Mouse (Mus musculus) forebrain, postnatal 0 days (tissue): ENCODE data around the gene Htr5a. TPM values are rescaled to one million over a fixed set of nuclear protein-coding genes. Genes with fewer than 3 reads are reported as not detected.

Source experiments
- ATAC-seq: fragments of 200-750 bp; cut with Nextera tagmentation; 2 replicates; pipeline ENCODE4 v1.8.0; 2017; ENCODE audit warnings: mild to moderate bottlenecking, moderate library complexity
- DNase-seq: peaks from one replicate; pipeline ENCODE4 v3.0.0-alpha.2; 2015
- H3K27ac ChIP-seq: fragments of 300-500 bp; sonication (generic); 2 replicates; pipeline ENCODE4 v1.5.1; 2014; ENCODE audit warnings: low read depth, mild to moderate bottlenecking, antibody characterized with exemption, low read length, moderate library complexity, mixed read lengths
- H3K27me3 ChIP-seq: fragments of 300-500 bp; sonication (generic); 2 replicates; pipeline ENCODE4 v1.6.1; 2014; ENCODE audit warnings: mild to moderate bottlenecking, low read length, mixed read lengths; ENCODE audit not compliant: insufficient read depth
- H3K36me3 ChIP-seq: fragments of 300-500 bp; sonication (generic); 2 replicates; pipeline ENCODE4 v1.6.1; 2014; ENCODE audit warnings: mild to moderate bottlenecking, moderate library complexity; ENCODE audit not compliant: insufficient read depth
- H3K4me1 ChIP-seq: fragments of 300-500 bp; sonication (generic); 2 replicates; pipeline ENCODE4 v1.6.1; 2014; ENCODE audit warnings: antibody characterized with exemption; ENCODE audit not compliant: insufficient read depth
- H3K4me2 ChIP-seq: fragments of 300-500 bp; sonication (generic); 2 replicates; pipeline ENCODE4 v1.6.1; 2014; ENCODE audit warnings: low read depth, mild to moderate bottlenecking, moderate library complexity
- H3K4me3 ChIP-seq: fragments of 300-500 bp; sonication (generic); 2 replicates; pipeline ENCODE4 v1.5.1; 2014; ENCODE audit warnings: low read depth, low read length, mixed read lengths
- H3K9ac ChIP-seq: fragments of 300-500 bp; sonication (generic); 2 replicates; pipeline ENCODE4 v1.6.1; 2014; ENCODE audit warnings: mild to moderate bottlenecking
- H3K9me3 ChIP-seq: fragments of 300-500 bp; sonication (generic); 2 replicates; pipeline ENCODE4 v1.6.1; 2016; ENCODE audit warnings: low read length
- CTCF ChIP-seq: sonication (generic); IDR thresholded peaks from 2 replicates; pipeline ENCODE4 v1.5.1; 2016; ENCODE audit warnings: antibody characterized with exemption, control low read depth, low read depth
- WGBS: fragments of 180-500 bp; shearing (Covaris S2); extraction: QIAGEN DNeasy Blood & Tissue Kit; methylation state at CpG from one replicate; pipeline ENCODE4 v1.1.7; 2014; 5-methylcytosine and 5-hydroxymethylcytosine counted together
- polyA plus RNA-seq: library from polyadenylated mRNA; unstranded; fragments of >200 nt; fragmentation: Nextera tagmentation; extraction: Ambion mirVana; gene quantifications from 2 replicates; pipeline ENCODE4 v1.2.1, GENCODE M21; 2015
- total RNA-seq: library from RNA; depleted of rRNA; stranded (reverse); fragments of >200 nt; gene quantifications from 2 replicates; pipeline ENCODE4 v1.2.3, GENCODE M21; 2014

Htr5a gene
- total and polyA plus RNA-seq, 2 experiments from 2014 or later: 1.2 to 7.6 TPM

GRCm38 (mm10) chr5:27873240-27874082 is 31.5 kb downstream of the Htr5a start:
- DNase-seq: peak; percentile 54
- no peak overlapping the region for H3K27ac ChIP-seq
- H3K36me3 ChIP-seq: no peaks in the 10 kb centered on the region
- H3K27me3 ChIP-seq: no peaks in the 10 kb centered on the region
- no peaks in the 10 kb centered on the region for H3K9me3 ChIP-seq
- peak; percentile 89 for ATAC-seq
- H3K9ac ChIP-seq: no peak overlapping the region
- H3K4me1 ChIP-seq: no peaks in the 10 kb centered on the region
- H3K4me3 ChIP-seq: no peak overlapping the region
- no peak for TF ChIP-seq CTCF
- WGBS: 31% methylated on average over 8 of the region's 8 CpGs
- no peak overlapping the region for H3K4me2 ChIP-seq

GRCm38 (mm10) chr5:27874211-27874610 is 32.3 kb downstream of the Htr5a start:
- Histone ChIP-seq H3K9me3 (no peaks in the 10 kb centered on the region), H3K4me1 (no peaks in the 10 kb centered on the region), H3K4me2 (no peak overlapping the region), H3K9ac (no peak overlapping the region), H3K27ac (no peak overlapping the region), H3K27me3 (no peaks in the 10 kb centered on the region), H3K36me3 (no peaks in the 10 kb centered on the region), H3K4me3 (no peak overlapping the region)
- WGBS: 78% methylated on average over 5 of the region's 5 CpGs
- ATAC-seq: peak; percentile 62
- peak; percentile 2 for DNase-seq
- no peak for TF ChIP-seq CTCF

- peak; percentile 6 for DNase-seq
- Histone ChIP-seq H3K4me3 (no peak overlapping the region), H3K27ac (no peak overlapping the region), H3K9me3 (no peaks in the 10 kb centered on the region), H3K4me1 (no peaks in the 10 kb centered on the region), H3K27me3 (no peaks in the 10 kb centered on the region), H3K4me2 (no peak overlapping the region), H3K36me3 (no peaks in the 10 kb centered on the region), H3K9ac (no peak overlapping the region)
- no peak for TF ChIP-seq CTCF
- WGBS: 53% methylated on average over 4 of the region's 4 CpGs
- ATAC-seq: no peak
These were observed 33.6 kb downstream of the Htr5a start for GRCm38 (mm10) chr5:27875341-27876105.

GRCm38 (mm10) chr5:27878356-27878755 is 36.4 kb downstream of the Htr5a start:
- 82% methylated on average over 5 of the region's 5 CpGs for WGBS
- Histone ChIP-seq H3K4me3 (no peak overlapping the region), H3K27me3 (no peaks in the 10 kb centered on the region), H3K4me2 (no peak overlapping the region), H3K36me3 (no peaks in the 10 kb centered on the region), H3K9ac (no peak overlapping the region), H3K27ac (no peak overlapping the region), H3K9me3 (no peaks in the 10 kb centered on the region), H3K4me1 (no peaks in the 10 kb centered on the region)
- ATAC-seq (no peak), DNase-seq (no peak)
- no peak for TF ChIP-seq CTCF

GRCm38 (mm10) chr5:27879726-27880125 is 37.8 kb downstream of the Htr5a start:
- Histone ChIP-seq H3K9me3 (no peaks in the 10 kb centered on the region), H3K27me3 (no peaks in the 10 kb centered on the region), H3K4me2 (no peak overlapping the region), H3K4me3 (no peak overlapping the region), H3K27ac (no peak overlapping the region), H3K36me3 (no peaks in the 10 kb centered on the region), H3K9ac (no peak overlapping the region), H3K4me1 (no peaks in the 10 kb centered on the region)
- no peak for TF ChIP-seq CTCF
- DNase-seq (no peak), ATAC-seq (no peak)
- 87% methylated on average over 3 of the region's 3 CpGs for WGBS

GRCm38 (mm10) chr5:27880329-27881036 is 38.5 kb downstream of the Htr5a start:
- Histone ChIP-seq H3K9me3 (no peaks in the 10 kb centered on the region), H3K36me3 (no peaks in the 10 kb centered on the region), H3K27me3 (no peaks in the 10 kb centered on the region), H3K4me2 (no peak overlapping the region), H3K4me3 (no peak overlapping the region), H3K27ac (no peak overlapping the region), H3K4me1 (no peaks in the 10 kb centered on the region), H3K9ac (no peak overlapping the region)
- no peak for TF ChIP-seq CTCF
- ATAC-seq (no peak), DNase-seq (no peak)
- 64% methylated on average over 3 of the region's 3 CpGs for WGBS

GRCm38 (mm10) chr5:27881261-27881660 is 39.3 kb downstream of the Htr5a start:
- H3K9ac ChIP-seq: no peak overlapping the region
- no peaks in the 10 kb centered on the region for H3K36me3 ChIP-seq
- no peak overlapping the region for H3K4me3 ChIP-seq
- ATAC-seq (no peak), DNase-seq (no peak)
- TF ChIP-seq CTCF: no peak
- no peak overlapping the region for H3K4me2 ChIP-seq
- no peak overlapping the region for H3K27ac ChIP-seq
- no peaks in the 10 kb centered on the region for H3K27me3 ChIP-seq
- H3K4me1 ChIP-seq: no peaks in the 10 kb centered on the region
- no peaks in the 10 kb centered on the region for H3K9me3 ChIP-seq
- WGBS: 74% methylated on average over 2 of the region's 2 CpGs
